Mouse (Mus musculus) adrenal gland, postnatal 36 days (tissue): ENCODE measurements at regions not wholly inside any gene's neighbourhood (a gene's known extent, or its start where the extent isn't known, plus 50 kb on each side); places are given as distances from the start of the nearest gene placed in this dataset.

Experiments used
- DNase-seq, 2 experiments: peaks; one replicate each; pipeline ENCODE4 v3.0.0; 2021; ENCODE audit warnings: mixed read lengths in 1 of 2

DNA sequence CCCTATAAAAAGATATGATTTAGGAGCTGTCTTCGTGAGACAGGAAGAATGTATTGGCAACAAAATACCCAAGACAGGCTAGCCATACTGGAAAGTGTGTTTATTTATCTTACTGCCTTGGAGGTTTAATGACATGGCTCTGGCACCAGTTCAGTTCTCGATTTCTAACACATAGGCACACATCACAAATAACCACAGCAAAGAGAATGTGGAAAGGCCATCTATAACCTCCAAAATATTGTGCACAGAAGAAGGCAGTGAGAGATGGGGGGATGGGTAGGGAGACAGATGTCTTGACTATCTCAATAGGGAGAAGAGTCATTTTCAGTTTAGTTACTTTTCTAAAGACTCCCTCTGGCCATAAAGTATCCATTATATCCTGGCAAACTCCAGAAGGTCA lies 90.5 kb downstream of the Minar1 start:
- DNase-seq = no peak

DNA sequence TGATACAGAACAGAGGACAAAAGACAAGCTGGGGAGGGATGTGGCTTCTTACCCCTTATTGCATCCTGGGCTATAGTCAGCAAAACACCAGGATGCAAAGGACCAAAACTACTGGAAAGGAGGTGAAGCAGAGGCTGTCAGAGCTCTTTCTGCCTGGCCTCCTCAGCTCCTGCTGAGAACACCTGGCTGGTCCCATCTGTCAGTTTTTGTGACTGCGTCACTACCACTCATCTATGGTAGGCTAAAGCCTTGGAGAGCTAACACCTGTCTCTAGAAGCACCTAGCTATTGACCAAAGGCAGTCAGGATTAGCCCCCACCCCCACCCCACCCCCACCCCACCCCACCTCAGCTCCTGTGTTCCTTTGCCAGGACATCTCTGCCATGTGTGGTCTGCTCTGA lies 98.8 kb downstream of the Minar1 start:
- no peak for DNase-seq

DNA sequence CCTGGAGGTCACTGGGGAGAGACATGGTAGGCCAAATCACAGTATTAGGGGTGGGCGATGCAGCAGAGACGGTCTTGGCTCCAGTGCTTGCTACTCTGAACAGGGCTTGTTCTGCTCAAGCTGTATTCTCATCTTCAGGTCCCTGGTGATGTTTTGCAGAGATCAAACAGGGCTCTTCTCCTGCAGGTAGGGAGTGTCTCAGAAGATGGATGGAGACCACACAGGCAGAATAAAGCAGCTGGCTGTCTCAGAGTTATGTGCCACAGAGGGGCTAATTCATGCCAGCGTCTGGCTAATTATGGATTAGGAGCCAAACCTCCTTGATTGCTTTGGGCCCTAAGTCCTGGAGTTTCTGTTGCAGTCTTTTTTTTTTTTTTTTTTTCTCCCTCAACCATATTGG lies 99.2 kb downstream of the Minar1 start:
- DNase-seq = no peak

DNA sequence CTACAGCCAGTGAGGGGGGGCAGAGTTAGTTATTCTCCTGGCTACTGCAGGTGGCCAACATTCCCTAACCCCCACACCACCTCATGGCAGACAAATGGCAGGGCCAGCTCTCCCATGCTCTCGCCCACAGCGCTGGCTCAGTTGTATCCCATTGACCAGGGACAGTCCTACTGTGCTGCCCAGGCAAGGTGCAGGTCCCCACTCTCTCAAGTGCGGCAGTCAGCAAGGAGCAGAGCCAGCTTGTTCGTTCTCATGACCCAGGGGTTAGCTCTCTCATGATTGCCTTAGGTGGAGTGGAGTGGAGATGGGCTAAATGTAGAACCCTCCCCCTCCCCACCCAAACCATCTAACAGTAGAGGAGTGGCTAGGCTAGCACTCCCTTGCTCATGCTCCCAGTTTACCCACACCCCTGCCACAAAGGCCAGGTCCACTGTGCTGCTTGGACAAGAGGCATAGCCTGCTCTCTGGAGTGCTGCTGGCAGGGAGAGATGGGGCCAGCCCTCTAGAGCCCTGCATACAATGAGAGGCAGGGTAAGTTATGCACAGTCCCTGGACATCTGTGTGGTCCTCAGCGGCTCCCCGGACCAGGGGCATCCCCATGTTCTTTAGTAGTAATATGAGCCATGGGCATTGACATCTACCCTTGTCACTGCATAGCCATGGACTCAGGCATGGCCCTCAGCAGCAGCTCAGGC lies 114.4 kb downstream of the Minar1 start:
- no peak for DNase-seq

DNA sequence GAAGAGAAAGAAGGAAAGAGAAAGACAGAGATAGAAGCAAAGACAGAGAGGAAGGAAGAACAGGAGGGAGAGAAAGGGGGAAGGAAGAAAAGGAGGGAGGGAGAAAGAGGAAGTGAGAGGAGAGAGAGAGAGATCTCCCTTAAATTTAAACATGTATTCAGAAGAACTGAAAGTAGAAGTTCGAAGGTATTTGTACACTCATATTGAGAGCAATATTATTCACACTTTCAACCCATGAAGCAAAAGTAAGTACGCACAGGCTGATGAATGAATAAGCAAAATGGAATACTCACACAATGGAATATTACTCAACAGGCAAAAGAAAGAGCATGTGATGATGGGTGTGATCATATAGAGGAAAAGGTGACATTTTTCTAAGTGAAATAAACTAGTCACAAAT lies 120.8 kb downstream of the Minar1 start:
- DNase-seq = no peak

DNA sequence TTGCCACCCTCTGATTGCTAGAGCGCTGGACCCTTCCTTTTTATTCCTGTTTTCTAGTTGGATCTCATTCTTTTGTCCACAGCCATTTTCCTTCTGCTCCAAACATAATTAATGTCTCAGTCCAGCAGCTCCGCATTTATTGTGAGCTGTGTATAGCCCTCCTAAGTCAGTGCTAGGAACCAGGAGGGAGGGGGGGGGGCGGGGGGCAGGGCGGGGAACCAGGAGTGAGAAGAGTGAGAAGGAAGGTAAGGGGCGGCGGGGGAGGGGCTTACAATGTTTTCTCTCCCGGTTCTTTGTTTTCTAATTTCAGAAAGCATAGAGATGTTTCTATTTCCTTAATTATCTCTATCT lies 125.6 kb downstream of the Minar1 start:
- no peak for DNase-seq

DNA sequence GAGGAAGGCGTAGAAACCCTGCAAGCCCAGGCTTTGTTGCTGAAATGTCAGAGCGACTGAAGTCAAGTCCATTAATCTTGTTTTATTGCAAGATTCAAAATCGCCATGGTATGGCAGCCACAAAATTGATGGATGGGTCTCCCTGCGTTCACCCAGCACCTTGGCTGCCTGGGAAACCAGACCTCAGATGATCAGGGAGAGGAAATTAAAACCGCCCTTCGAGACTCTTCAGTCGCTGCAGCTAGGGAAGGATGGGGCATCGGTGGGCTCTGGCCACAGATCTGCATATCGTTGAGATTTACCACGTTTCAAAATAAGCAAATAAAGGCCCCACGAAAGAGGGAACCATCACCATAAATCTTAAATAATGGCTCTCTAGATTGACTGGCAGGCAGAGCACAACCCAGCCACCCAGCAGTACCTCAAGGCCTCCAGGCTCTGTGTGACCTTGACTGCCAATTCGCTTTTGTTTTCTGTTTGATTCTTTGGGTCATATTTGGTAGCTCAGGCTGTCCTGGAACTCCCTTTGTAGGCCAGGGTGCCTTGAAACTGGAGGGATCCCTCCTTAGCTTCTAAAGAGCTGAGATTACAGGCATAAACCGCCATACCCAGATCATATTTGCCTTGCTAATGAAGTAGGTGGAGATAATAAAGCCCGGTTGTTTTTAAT lies 126.1 kb downstream of the Minar1 start:
- peak; percentile 8 to 11 for DNase-seq

DNA sequence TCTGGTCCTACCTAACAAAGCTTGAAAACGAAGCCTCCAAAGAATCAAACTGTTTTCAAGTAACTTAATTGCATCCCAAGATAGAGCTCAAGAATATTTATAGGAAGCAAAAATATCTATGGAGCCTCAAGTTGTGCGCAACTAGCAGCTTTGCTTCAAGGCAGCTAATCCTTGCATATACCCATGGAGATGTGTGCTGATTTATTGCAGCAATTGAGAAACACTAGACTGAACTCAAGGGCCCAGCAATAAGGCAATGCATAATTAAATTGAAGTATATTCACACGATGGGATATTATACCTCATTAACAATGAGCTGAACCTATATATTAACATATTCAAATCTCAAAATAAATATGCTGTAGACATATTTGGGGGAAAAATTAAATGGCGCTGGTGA lies 135.3 kb downstream of the Minar1 start:
- DNase-seq = no peak

DNA sequence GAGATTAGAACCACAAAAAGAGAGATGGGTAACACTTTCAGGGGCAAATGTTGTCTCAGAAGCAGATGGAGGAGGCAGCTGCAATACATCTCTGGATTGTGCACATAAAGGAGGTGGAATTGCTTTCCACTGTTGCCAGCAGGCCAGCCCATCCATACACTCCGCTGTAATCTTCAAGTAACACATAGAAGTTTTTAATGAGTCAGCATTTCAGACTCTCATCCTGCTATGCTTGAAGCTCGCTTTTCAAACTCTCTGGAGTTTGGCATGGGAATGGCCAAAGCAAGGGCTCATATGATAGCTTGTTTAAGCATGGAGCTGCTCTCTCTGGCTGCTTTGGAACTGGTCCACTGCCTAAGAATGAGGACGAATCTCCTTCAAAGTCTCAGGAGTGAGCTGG lies 143.5 kb downstream of the Minar1 start:
- DNase-seq = no peak

DNA sequence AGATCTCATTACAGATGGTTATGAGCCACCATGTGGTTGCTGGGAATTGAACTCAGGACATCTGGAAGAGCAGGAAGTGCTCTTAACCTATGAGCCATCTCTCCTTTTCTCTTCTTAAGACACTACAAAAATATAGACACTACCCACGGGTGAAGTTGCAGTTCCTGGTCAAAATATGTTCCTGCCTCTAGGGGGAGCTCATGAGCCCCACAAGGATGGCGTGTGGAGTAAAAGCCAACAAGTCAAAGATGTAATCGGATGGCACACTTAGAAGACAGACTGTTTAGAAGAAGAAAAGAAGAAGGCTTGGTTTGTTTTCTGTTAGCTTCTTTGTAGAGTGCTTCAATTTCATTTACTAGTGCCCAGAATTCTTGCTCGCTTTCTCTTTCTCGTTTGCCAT lies 161.7 kb downstream of the Minar1 start:
- peak; percentile 41 to 63 for DNase-seq

DNA sequence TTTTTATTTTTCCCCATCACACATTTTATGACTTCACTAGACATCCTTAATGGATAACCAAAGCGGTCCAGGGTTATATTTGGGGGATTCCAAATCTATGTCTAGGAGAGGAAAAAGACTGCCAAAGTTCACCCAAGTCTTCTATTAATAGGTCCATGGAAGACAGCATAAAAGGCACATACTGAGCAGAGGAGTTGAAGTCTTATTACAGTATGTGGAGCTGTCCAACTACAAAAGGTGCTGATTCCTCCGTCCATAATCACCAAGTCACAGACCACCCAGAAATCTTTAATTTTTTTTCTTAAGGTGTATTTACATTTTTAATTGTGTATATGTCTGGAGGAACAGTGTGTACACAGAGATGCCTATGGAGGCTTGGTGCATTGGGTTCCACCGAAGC lies 166.3 kb downstream of the Minar1 start:
- DNase-seq = no peak

DNA sequence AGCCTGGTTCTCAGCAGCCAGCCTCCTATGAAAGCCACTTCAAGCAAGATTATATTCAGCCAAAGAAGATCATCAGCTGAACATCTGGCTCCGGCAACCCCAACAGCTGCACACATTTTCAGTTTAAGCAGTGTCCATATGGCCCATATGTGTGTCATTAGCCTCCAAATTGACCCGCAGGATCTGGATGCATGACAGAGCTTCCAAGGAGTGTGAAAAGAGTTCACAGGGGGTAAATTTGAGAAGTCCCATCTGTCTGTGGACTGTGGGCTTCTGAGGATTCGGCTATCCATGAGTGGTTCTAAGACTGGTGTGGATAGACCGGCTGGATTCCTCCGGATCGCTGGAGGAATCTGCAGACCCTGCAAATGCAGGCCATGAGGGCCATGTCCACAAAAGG lies 173.3 kb downstream of the Minar1 start:
- DNase-seq = no peak
